Mouse (Mus musculus): ENCODE measurements around the gene Ccdc153.

GRCm38 (mm10) chr9:44251314-44251713, 10.8 kb downstream of the Ccdc153 start, which contains the start of gene Pdzd3:
- TF ChIP-seq CTCF (IDR thresholded peaks at IDR 0.05; ENCODE audit: borderline replicate concordance, control insufficient read depth, extremely low read depth, insufficient read depth, low read length, poor library complexity) = no peak
- no peak for TF ChIP-seq POLR2A (IDR thresholded peaks at IDR 0.05; ENCODE audit: control insufficient read depth, extremely low read depth, insufficient read depth, low read length, poor library complexity)
